Mouse (Mus musculus): Measurements from ENCODE around the gene Tex26.

- TF ChIP-seq CTCF (IDR thresholded peaks at IDR 0.05; ENCODE audit: borderline replicate concordance, extremely low read depth, insufficient read depth, insufficient read length) (no peak), POLR2A (IDR thresholded peaks at IDR 0.05; ENCODE audit: borderline replicate concordance, extremely low read depth, insufficient read depth, insufficient read length, poor library complexity, severe bottlenecking) (no peak)
Measured at GRCm38 (mm10) chr5:149430943-149431342, 8.5 kb upstream of the Tex26 start.
